7 mouse cellular contexts compared by ENCODE assay signal in the genomic region with DNA sequence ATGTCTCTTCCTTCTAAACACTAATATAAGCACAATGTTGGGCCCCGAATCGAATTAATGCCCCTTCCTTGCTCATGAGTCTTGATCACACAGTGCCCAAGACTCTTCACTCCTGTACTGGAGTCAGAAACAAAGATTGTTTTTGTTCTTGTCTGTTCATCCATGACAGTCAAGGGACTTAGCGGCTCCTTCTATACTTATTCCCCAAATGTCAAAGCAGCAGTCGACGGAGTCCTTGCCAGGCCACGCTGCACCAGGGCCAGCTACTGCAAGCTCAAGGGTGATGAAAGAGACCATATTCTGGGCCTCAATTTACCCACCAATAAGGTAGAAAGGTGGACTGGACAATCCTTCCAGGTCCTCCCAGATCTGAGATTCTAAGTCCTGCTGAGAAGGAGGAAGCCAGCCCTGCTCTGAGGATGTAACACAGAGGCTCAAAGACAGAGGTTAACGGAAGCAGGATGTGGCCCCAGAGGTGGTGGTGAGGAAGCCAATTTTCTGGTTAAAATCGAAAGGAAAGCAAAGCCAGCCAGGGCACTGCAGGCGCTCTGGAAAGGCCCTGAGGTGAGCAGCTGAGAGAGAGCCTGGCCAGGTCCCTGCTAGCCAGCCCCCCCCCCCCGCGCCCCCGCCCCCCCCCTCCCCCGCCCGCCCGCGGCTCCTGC. TPM values are rescaled to one million over a fixed set of nuclear protein-coding genes. Genes with fewer than 3 reads are reported as not detected.
DNase-seq lines count a peak whose midpoint lies in the region; ATAC-seq and TF ChIP-seq lines count a peak whose summit lies in the region.

No protein-coding gene starts in this region.

- H3K27ac ChIP-seq in midbrain, embryonic 10.5 days (replicated peaks): peak overlapping the region; percentile 55
- no peak overlapping the region for H3K27ac ChIP-seq in midbrain, embryonic 13.5 days
- H3K27ac ChIP-seq in hindbrain, postnatal 0 days: peak overlapping the region; percentile 49
- peak overlapping the region; percentile 96 for H3K27ac ChIP-seq in liver, embryonic 13.5 days
- H3K27ac ChIP-seq in thymus, adult 2 months (ENCODE audit: control insufficient read depth, insufficient read depth, low read length): peak overlapping the region; percentile 94

- H3K9ac ChIP-seq in midbrain, embryonic 13.5 days (replicated peaks): no peak overlapping the region
- H3K9ac ChIP-seq in hindbrain, postnatal 0 days (replicated peaks; ENCODE audit: low read length): no peak overlapping the region
- H3K9ac ChIP-seq in liver, embryonic 13.5 days: peak overlapping the region; percentile 77

- peaks cover 54% of the 10 kb centered on the region for H3K27me3 ChIP-seq in midbrain, embryonic 10.5 days (ENCODE audit: low read depth, poor library complexity, severe bottlenecking)
- H3K27me3 ChIP-seq in midbrain, embryonic 13.5 days: peaks cover 10% of the 10 kb centered on the region; the same call in 1 of the 2 replicates
- no peaks in the 10 kb centered on the region for H3K27me3 ChIP-seq in hindbrain, postnatal 0 days (ENCODE audit: insufficient read depth, low read length)
- no peaks in the 10 kb centered on the region for H3K27me3 ChIP-seq in liver, embryonic 13.5 days
- no peaks in the 10 kb centered on the region for H3K27me3 ChIP-seq in thymus, adult 2 months (ENCODE audit: control insufficient read depth, insufficient read depth, low read length)

- no peak for TF ChIP-seq CTCF in hindbrain, postnatal 0 days (IDR thresholded peaks at IDR 0.05; ENCODE audit: low read depth)
- TF ChIP-seq CTCF in thymus, adult 2 months (IDR thresholded peaks at IDR 0.05; ENCODE audit: borderline replicate concordance, control insufficient read depth, extremely low read depth, insufficient read depth, low read length, poor library complexity): no peak

- no peak overlapping the region for H3K4me3 ChIP-seq in midbrain, embryonic 10.5 days
- no peak overlapping the region for H3K4me3 ChIP-seq in midbrain, embryonic 13.5 days (replicated peaks)
- H3K4me3 ChIP-seq in hindbrain, postnatal 0 days (ENCODE audit: low read length): no peak overlapping the region
- peak overlapping the region; percentile 93 for H3K4me3 ChIP-seq in liver, embryonic 13.5 days (replicated peaks)
- no peak overlapping the region for H3K4me3 ChIP-seq in thymus, adult 2 months (ENCODE audit: control insufficient read depth, insufficient read depth, low read length)

- peaks cover 52% of the 10 kb centered on the region for H3K4me1 ChIP-seq in midbrain, embryonic 10.5 days
- H3K4me1 ChIP-seq in midbrain, embryonic 13.5 days (replicated peaks): peaks cover 48% of the 10 kb centered on the region
- peaks cover 13% of the 10 kb centered on the region for H3K4me1 ChIP-seq in hindbrain, postnatal 0 days (ENCODE audit: insufficient read depth, low read length)
- peaks cover 85% of the 10 kb centered on the region for H3K4me1 ChIP-seq in liver, embryonic 13.5 days (replicated peaks)
- H3K4me1 ChIP-seq in thymus, adult 2 months (replicated peaks; ENCODE audit: control insufficient read depth, insufficient read depth, low read length): peaks cover 60% of the 10 kb centered on the region

- no peak overlapping the region for H3K4me2 ChIP-seq in midbrain, embryonic 13.5 days (replicated peaks)
- 0 out of 2 replicates have a peak overlapping the region, but pooled peaks have one; percentile 7 for H3K4me2 ChIP-seq in hindbrain, postnatal 0 days (ENCODE audit: low read depth, low read length)
- H3K4me2 ChIP-seq in liver, embryonic 13.5 days: peak overlapping the region; percentile 86

- no peaks in the 10 kb centered on the region for H3K36me3 ChIP-seq in midbrain, embryonic 10.5 days
- H3K36me3 ChIP-seq in midbrain, embryonic 13.5 days: no peaks in the 10 kb centered on the region
- no peaks in the 10 kb centered on the region for H3K36me3 ChIP-seq in hindbrain, postnatal 0 days (ENCODE audit: insufficient read depth, low read length)
- H3K36me3 ChIP-seq in liver, embryonic 13.5 days: peaks cover 76% of the 10 kb centered on the region
- H3K36me3 ChIP-seq in thymus, adult 2 months (ENCODE audit: control insufficient read depth, insufficient read depth, low read length): peaks cover 67% of the 10 kb centered on the region

- no peak for DNase-seq in midbrain, embryonic 10.5 days (ENCODE audit: low spot score)
- DNase-seq in cerebellum, postnatal 25 days: peak; percentile 46 to 49
- DNase-seq in hindbrain, postnatal 0 days (ENCODE audit: low spot score): peak; percentile 54
- DNase-seq in liver, embryonic 13.5 days: no peak
- DNase-seq in thymus, adult 2 months: peak; percentile 83
- no peak for DNase-seq in ovary, postnatal 14 days (ENCODE audit: low spot score)

- no peak for TF ChIP-seq POLR2A in thymus, adult 2 months (IDR thresholded peaks at IDR 0.05; ENCODE audit: control insufficient read depth, extremely low read depth, insufficient read depth, low read length, poor library complexity)

- no peak for ATAC-seq in midbrain, embryonic 13.5 days
- peak; percentile 71 for ATAC-seq in hindbrain, postnatal 0 days
- no peak for ATAC-seq in liver, embryonic 13.5 days (ENCODE audit: low read depth)

- WGBS in midbrain, embryonic 10.5 days: 32% methylated on average over 11 of the region's 16 CpGs
- 25% methylated on average over 9 of the region's 16 CpGs for WGBS in midbrain, embryonic 13.5 days
- WGBS in hindbrain, postnatal 0 days: 23% methylated on average over 9 of the region's 16 CpGs
- WGBS in liver, embryonic 13.5 days (ENCODE audit: insufficient replicate concordance): 49% methylated on average over 11 of the region's 16 CpGs
- 31% methylated on average over 12 of the region's 16 CpGs for WGBS in thymus, adult 2 months

- H3K9me3 ChIP-seq in midbrain, embryonic 10.5 days (replicated peaks): no peaks in the 10 kb centered on the region
- H3K9me3 ChIP-seq in midbrain, embryonic 13.5 days: no peaks in the 10 kb centered on the region
- H3K9me3 ChIP-seq in hindbrain, postnatal 0 days (ENCODE audit: low read length): no peaks in the 10 kb centered on the region
- H3K9me3 ChIP-seq in liver, embryonic 13.5 days (replicated peaks): no peaks in the 10 kb centered on the region

RNA-seq across cellular contexts. Expression of a gene that starts 8.2 kb away (rescaled TPM):
- 16.1 and 18.7 TPM in 2 replicates for polyA plus RNA-seq in midbrain, embryonic 10.5 days (2016; fragmentation: Nextera tagmentation; extraction: Ambion mirVana)
- polyA plus RNA-seq in midbrain, embryonic 13.5 days (2015; fragmentation: Nextera tagmentation; extraction: Ambion mirVana): 10.4 and 13.7 TPM in 2 replicates
- total RNA-seq in hindbrain, postnatal 0 days (2014; rRNA removed): 68.6 and 74.4 TPM in 2 replicates
- 43.3 and 55.1 TPM in 2 replicates for polyA plus RNA-seq in hindbrain, postnatal 0 days (2015; fragmentation: Nextera tagmentation; extraction: Ambion mirVana)
- polyA plus RNA-seq in liver, embryonic 13.5 days (2015; fragmentation: Nextera tagmentation; extraction: Ambion mirVana): 306 and 322 TPM in 2 replicates
- 880 and 889 TPM in 2 replicates for polyA plus RNA-seq in thymus, adult 2 months (2012; rRNA removed)

RNA-seq across cellular contexts. Expression of a gene that starts 46.1 kb away (rescaled TPM):
- not detected in 2 replicates for polyA plus RNA-seq in midbrain, embryonic 10.5 days (2016; fragmentation: Nextera tagmentation; extraction: Ambion mirVana)
- polyA plus RNA-seq in midbrain, embryonic 13.5 days (2015; fragmentation: Nextera tagmentation; extraction: Ambion mirVana): not detected in 2 replicates
- not detected in 2 replicates for total RNA-seq in hindbrain, postnatal 0 days (2014; rRNA removed)
- not detected in 2 replicates for polyA plus RNA-seq in hindbrain, postnatal 0 days (2015; fragmentation: Nextera tagmentation; extraction: Ambion mirVana)
- not detected in 2 replicates for polyA plus RNA-seq in liver, embryonic 13.5 days (2015; fragmentation: Nextera tagmentation; extraction: Ambion mirVana)
- polyA plus RNA-seq in thymus, adult 2 months (2012; rRNA removed): not detected in 2 replicates

Comparison
In these comparisons a context has a peak if more than half of its experiments do, and no peak if none do; other contexts are left out.
1. DNase-seq: peak in cerebellum, postnatal 25 days (2 of 2), hindbrain, postnatal 0 days (single experiment) and thymus, adult 2 months (single experiment); none in midbrain, embryonic 10.5 days (single experiment), liver, embryonic 13.5 days (single experiment) and ovary, postnatal 14 days (single experiment).